Mouse (Mus musculus) cortical plate, adult 2 months (tissue): ENCODE data around the gene Mtx1.
A peak's percentile ranks its signal among the peaks of the same experiment; 100 is the strongest.

ENCODE experiments used
- CTCF ChIP-seq: fragments of 200-500 bp; IDR thresholded peaks from 2 replicates; pipeline ENCODE4 v1.5.1; 2011; ENCODE audit warnings: mild to moderate bottlenecking, control low read depth, low read length; ENCODE audit not compliant: insufficient read depth; ENCODE audit errors: extremely low read depth
- POLR2A ChIP-seq: fragments of 200-500 bp; IDR thresholded peaks from 2 replicates; pipeline ENCODE4 v1.6.1; 2011; ENCODE audit warnings: mild to moderate bottlenecking, low read length, control low read depth; ENCODE audit not compliant: insufficient read depth; ENCODE audit errors: extremely low read depth

- peak; percentile 81 for TF ChIP-seq CTCF
- TF ChIP-seq POLR2A, result no peak
Measured at GRCm38 (mm10) chr3:89228180-89228549, 1.3 kb upstream of the Mtx1 start.
